Mouse (Mus musculus) heart, adult 2 months (tissue): ENCODE measurements around the gene Bach2. TPM values are rescaled to one million over a fixed set of nuclear protein-coding genes. Genes with fewer than 3 reads are reported as not detected.

ENCODE experiments used
- DNase-seq, 2 experiments: peaks; one replicate each; pipeline ENCODE4 v3.0.0; 2021
- H3K27ac ChIP-seq: fragments of 200-600 bp; 2 replicates; pipeline ENCODE4 v1.8.1; 2022
- H3K27me3 ChIP-seq: fragments of 200-500 bp; 2 replicates; pipeline ENCODE4 v1.6.1; 2012; ENCODE audit warnings: mild to moderate bottlenecking, low read length, inconsistent platforms, mixed read lengths; ENCODE audit not compliant: control insufficient read depth, insufficient read depth
- H3K36me3 ChIP-seq: fragments of 200-500 bp; 2 replicates; pipeline ENCODE4 v1.6.1; 2012; ENCODE audit warnings: low read length, inconsistent platforms; ENCODE audit not compliant: control insufficient read depth, insufficient read depth
- H3K4me1 ChIP-seq: fragments of 200-500 bp; 2 replicates; pipeline ENCODE4 v1.6.1; 2011; ENCODE audit warnings: low read length; ENCODE audit not compliant: control insufficient read depth, insufficient read depth
- H3K4me3 ChIP-seq: fragments of 200-600 bp; 2 replicates; pipeline ENCODE4 v1.8.1; 2022
- H3K79me2 ChIP-seq: fragments of 200-500 bp; replicated peaks from 2 replicates; pipeline ENCODE4 v1.6.1; 2012; ENCODE audit warnings: mild to moderate bottlenecking, inconsistent platforms, low read length, moderate library complexity, mixed read lengths; ENCODE audit not compliant: control insufficient read depth, insufficient read depth
- H3K9ac ChIP-seq: fragments of 200-500 bp; 2 replicates; pipeline ENCODE4 v1.6.1; 2012; ENCODE audit warnings: low read depth, mild to moderate bottlenecking, control low read depth, inconsistent platforms, low read length, mixed read lengths
- CTCF ChIP-seq: fragments of 200-600 bp; IDR thresholded peaks from 2 replicates; pipeline ENCODE4 v1.8.1; 2022; ENCODE audit warnings: antibody characterized with exemption, mild to moderate bottlenecking, moderate library complexity
- EP300 ChIP-seq: fragments of 200-500 bp; IDR thresholded peaks from 2 replicates; pipeline ENCODE4 v1.6.1; 2011; ENCODE audit warnings: low read depth, low read length, control low read depth; ENCODE audit not compliant: insufficient read depth
- POLR2A ChIP-seq: fragments of 200-500 bp; IDR thresholded peaks from 2 replicates; pipeline ENCODE4 v1.6.1; 2011; ENCODE audit warnings: mild to moderate bottlenecking, low read depth, low read length, control low read depth; ENCODE audit not compliant: insufficient read depth
- WGBS: fragments of 180-500 bp; shearing (Covaris S2); methylation state at CpG from one replicate; pipeline ENCODE4 v1.1.7; 2018; 5-methylcytosine and 5-hydroxymethylcytosine counted together
- intact Hi-C: fragments of 180-260 bp; cut with DNase I; formaldehyde crosslinking; loops from one replicate; pipeline ENCODE4 v1.15.1; 2025
- polyA plus RNA-seq: library from polyadenylated mRNA; depleted of rRNA; stranded (reverse); fragments of >200 nt; gene quantifications from 2 replicates; pipeline ENCODE4 v1.2.3, GENCODE M21; 2012
- total RNA-seq, 2 experiments: library from RNA; stranded (reverse); gene quantifications; 2 replicates each; pipeline ENCODE4 v1.2.3; 2021

Gene Bach2
- total and polyA plus RNA-seq, 3 experiments: 2.4 to 4.2 (median 3.9) TPM

DNA sequence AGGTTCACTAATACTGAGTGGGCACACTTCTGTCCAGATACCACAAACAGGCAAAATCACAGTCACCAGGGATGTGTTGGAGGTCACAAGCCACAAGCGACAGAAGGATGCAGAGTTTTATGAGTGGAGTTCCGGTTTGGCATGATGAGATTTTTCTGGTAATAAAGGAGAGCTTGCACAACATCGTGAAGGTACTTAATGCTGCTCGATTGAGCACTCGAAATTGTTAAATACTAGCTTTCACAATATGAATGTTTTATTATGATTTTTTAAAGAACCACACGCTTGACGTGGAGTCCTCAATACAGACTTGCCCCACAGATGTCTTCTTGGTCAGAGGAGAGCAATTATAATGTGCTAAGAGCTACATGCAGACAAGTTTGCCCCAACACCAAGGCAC, 40.0 kb upstream of the Bach2 start:
- H3K27ac ChIP-seq: no peak overlapping the region
- no peaks in the 10 kb centered on the region for H3K36me3 ChIP-seq
- no peak overlapping the region for H3K4me3 ChIP-seq
- no peak overlapping the region for H3K9ac ChIP-seq
- H3K79me2 ChIP-seq: no peaks in the 10 kb centered on the region
- WGBS: 92% methylated on average over 7 of the region's 7 CpGs
- DNase-seq: no peak
- peaks cover 5% of the 10 kb centered on the region; the same call in 1 of the 2 replicates for H3K4me1 ChIP-seq
- intact Hi-C loops: no loop called here
- no peaks in the 10 kb centered on the region for H3K27me3 ChIP-seq
- TF ChIP-seq EP300: no peak
- no peak for TF ChIP-seq CTCF
- TF ChIP-seq POLR2A: no peak

GRCm38 (mm10) chr4:32199156-32199555, 39.4 kb upstream of the Bach2 start:
- H3K4me3 ChIP-seq: no peak overlapping the region
- H3K79me2 ChIP-seq: no peaks in the 10 kb centered on the region
- WGBS: 92% methylated on average over 7 of the region's 7 CpGs
- no peaks in the 10 kb centered on the region for H3K36me3 ChIP-seq
- no peaks in the 10 kb centered on the region for H3K27me3 ChIP-seq
- no peak for TF ChIP-seq POLR2A
- TF ChIP-seq EP300: no peak
- no peak for TF ChIP-seq CTCF
- peaks cover 5% of the 10 kb centered on the region; the same call in 1 of the 2 replicates for H3K4me1 ChIP-seq
- intact Hi-C loops: no loop called here
- no peak overlapping the region for H3K9ac ChIP-seq
- no peak for DNase-seq
- no peak overlapping the region for H3K27ac ChIP-seq

GRCm38 (mm10) chr4:32201114-32201513, 37.5 kb upstream of the Bach2 start:
- H3K4me3 ChIP-seq: no peak overlapping the region
- no peaks in the 10 kb centered on the region for H3K79me2 ChIP-seq
- intact Hi-C loops: loop anchor here (5.0 kb wide), 2 partner anchors 36 to 49 kb away; partner anchors contain the start of gene Bach2
- H3K27me3 ChIP-seq: no peaks in the 10 kb centered on the region
- DNase-seq: peak in 1 of 2 experiments; percentile 55
- no peak for TF ChIP-seq CTCF
- peak; percentile 44; the same call in 1 of the 2 replicates for TF ChIP-seq EP300
- no peak for TF ChIP-seq POLR2A
- H3K36me3 ChIP-seq: no peaks in the 10 kb centered on the region
- 51% methylated on average over 8 of the region's 8 CpGs for WGBS
- H3K4me1 ChIP-seq: peaks cover 2% of the 10 kb centered on the region; the same call in 1 of the 2 replicates
- H3K27ac ChIP-seq: peak overlapping the region; percentile 66
- no peak overlapping the region for H3K9ac ChIP-seq

GRCm38 (mm10) chr4:32202362-32202761, 36.2 kb upstream of the Bach2 start:
- no peak overlapping the region for H3K27ac ChIP-seq
- H3K9ac ChIP-seq: no peak overlapping the region
- no peak for DNase-seq
- no peaks in the 10 kb centered on the region for H3K27me3 ChIP-seq
- no peak for TF ChIP-seq POLR2A
- TF ChIP-seq CTCF: no peak
- no peak for TF ChIP-seq EP300
- no peaks in the 10 kb centered on the region for H3K4me1 ChIP-seq
- intact Hi-C loops: loop anchor here (5.0 kb wide), 2 partner anchors 35 to 50 kb away; partner anchors contain the start of gene Bach2
- no peaks in the 10 kb centered on the region for H3K79me2 ChIP-seq
- H3K4me3 ChIP-seq: no peak overlapping the region
- no peaks in the 10 kb centered on the region for H3K36me3 ChIP-seq
- WGBS: 88% methylated on average over 5 of the region's 5 CpGs

- Histone ChIP-seq H3K27me3 (no peaks in the 10 kb centered on the region), H3K4me3 (no peak overlapping the region), H3K79me2 (no peaks in the 10 kb centered on the region), H3K27ac (no peak overlapping the region), H3K9ac (no peak overlapping the region), H3K4me1 (no peaks in the 10 kb centered on the region), H3K36me3 (no peaks in the 10 kb centered on the region)
- WGBS: 55% methylated on average over 4 of the region's 4 CpGs
- intact Hi-C loops: loop anchor here (5.0 kb wide), 2 partner anchors 32 to 53 kb away; partner anchors contain the start of gene Bach2
- DNase-seq: no peak
- TF ChIP-seq POLR2A (no peak), CTCF (no peak), EP300 (no peak)
Observed at GRCm38 (mm10) chr4:32204819-32205218, 33.8 kb upstream of the Bach2 start.

DNA sequence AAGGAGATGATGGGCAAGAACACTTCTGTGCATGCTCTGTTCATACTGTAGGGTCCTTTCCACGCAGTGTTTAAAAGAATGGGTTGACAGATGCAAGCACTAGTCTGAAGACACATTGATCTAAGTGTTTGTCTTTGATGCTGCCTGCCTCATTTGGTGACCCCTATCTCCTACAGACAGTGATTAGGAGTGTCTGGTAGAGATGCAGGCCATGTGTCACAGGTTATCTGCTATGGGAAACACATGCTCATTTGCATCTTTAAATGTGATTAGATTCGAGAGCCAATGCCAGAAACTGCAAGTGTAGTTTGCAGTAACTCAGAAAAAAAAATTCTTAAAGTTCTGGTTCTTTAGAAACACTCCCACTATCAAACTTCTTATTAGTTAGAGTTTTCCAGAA, 32.8 kb upstream of the Bach2 start:
- intact Hi-C loops: no loop called here
- H3K4me3 ChIP-seq: no peak overlapping the region
- no peak overlapping the region for H3K9ac ChIP-seq
- 47% methylated on average over 2 of the region's 2 CpGs for WGBS
- no peak for TF ChIP-seq POLR2A
- no peak for TF ChIP-seq EP300
- TF ChIP-seq CTCF: no peak
- no peaks in the 10 kb centered on the region for H3K79me2 ChIP-seq
- H3K27me3 ChIP-seq: no peaks in the 10 kb centered on the region
- H3K36me3 ChIP-seq: no peaks in the 10 kb centered on the region
- H3K4me1 ChIP-seq: no peaks in the 10 kb centered on the region
- DNase-seq: no peak
- H3K27ac ChIP-seq: no peak overlapping the region
